Mouse (Mus musculus) layer of hippocampus, postnatal 14 days (tissue): Measurements from ENCODE around the gene Bcl2l12. TPM values are rescaled to one million over a fixed set of nuclear protein-coding genes. Genes with fewer than 3 reads are reported as not detected.
"Not testable (repeated sequence)": the region's sequence is repeated elsewhere in the genome, so short reads cannot be mapped to it uniquely, and the experiment has no call there.

ENCODE experiments used
- DNase-seq, 2 experiments: peaks; one replicate each; pipeline ENCODE4 v3.0.0; 2021 to 2022; ENCODE audit warnings: low spot score in 2 of 2, mixed read lengths in 1 of 2
- long read RNA-seq, 2 experiments: library from polyadenylated mRNA; stranded (forward); transcript quantifications; one replicate each; pipeline ENCODE4 v2.0.0; 2021
- total RNA-seq, 2 experiments: library from RNA; stranded (reverse); gene quantifications; 2 replicates each; pipeline ENCODE4 v1.2.3; 2021

The Bcl2l12 gene
- total RNA-seq, result 1 to 10 TPM; 2.0 to 3.9 TPM
- long read RNA-seq, experiment 1, partial matches to known transcripts, result 1 of 2 reads
- long read RNA-seq, experiment 1, other reads (novel, unspliced or antisense), result 0 of 2 reads
- long read RNA-seq, experiment 2, partial matches to known transcripts, result 1 of 2 reads
- long read RNA-seq, experiment 2, other reads (novel, unspliced or antisense), result 1 of 2 reads

GRCm38 (mm10) chr7:44998501-44998955 is at the start of gene Bcl2l12:
Gene Bcl2l12, minus strand, starts transcription at chr7:44998712.
- no peak for DNase-seq

- no peak for DNase-seq
Observed at GRCm38 (mm10) chr7:45047491-45047890, 49.0 kb upstream of the Bcl2l12 start.

GRCm38 (mm10) chr7:45046853-45047350 is 48.4 kb upstream of the Bcl2l12 start:
- DNase-seq, result no peak

- no peak for DNase-seq
Observed at GRCm38 (mm10) chr7:45045741-45046140, 47.2 kb upstream of the Bcl2l12 start.

- DNase-seq, result no peak
Observed at GRCm38 (mm10) chr7:45043307-45043706, 44.8 kb upstream of the Bcl2l12 start.

DNA sequence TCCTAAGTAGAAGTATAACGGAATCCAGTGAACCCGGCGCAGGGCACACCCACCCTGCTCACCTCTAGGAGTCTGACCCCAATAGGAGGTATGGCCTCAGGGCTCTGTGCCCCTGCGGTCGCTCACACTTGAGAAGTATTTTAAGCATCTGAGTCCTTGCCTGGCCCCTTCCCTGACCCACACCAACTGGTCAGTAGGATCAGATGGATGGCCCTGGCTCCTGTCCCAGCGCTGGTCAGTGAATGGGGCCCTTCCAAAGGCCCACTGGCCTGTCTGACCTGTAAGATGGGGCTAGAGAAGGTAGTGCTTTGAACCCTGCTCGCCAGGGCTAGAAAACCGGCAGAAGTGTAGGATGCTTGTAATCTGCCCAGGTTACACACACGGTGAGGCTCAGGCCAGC is 42.3 kb upstream of the Bcl2l12 start:
- DNase-seq, result no peak

GRCm38 (mm10) chr7:45038411-45038810 is 39.9 kb upstream of the Bcl2l12 start:
- DNase-seq, result no peak

- no peak for DNase-seq
Observed at GRCm38 (mm10) chr7:45037720-45038361, 39.3 kb upstream of the Bcl2l12 start.

DNA sequence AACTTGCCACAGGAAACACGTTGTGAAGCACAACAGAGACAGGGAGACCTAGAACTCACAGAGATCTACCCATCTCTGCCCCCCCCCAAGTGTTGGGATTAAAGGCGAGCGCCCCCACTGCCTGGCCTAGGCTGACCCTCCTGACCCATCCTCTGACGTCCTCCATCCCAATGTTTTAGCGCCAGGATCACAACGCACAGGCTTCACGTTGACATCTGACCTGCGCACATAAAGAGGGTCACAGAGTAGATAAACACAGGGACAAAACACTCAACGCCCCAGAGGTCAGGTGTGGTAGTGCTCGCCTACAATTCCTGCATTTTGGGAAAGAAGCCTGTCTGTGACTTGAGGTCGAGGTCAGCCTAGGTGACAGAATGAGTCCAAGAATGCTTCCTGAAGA is 38.2 kb upstream of the Bcl2l12 start:
- no peak for DNase-seq

GRCm38 (mm10) chr7:45035631-45036030 is 37.1 kb upstream of the Bcl2l12 start:
- no peak for DNase-seq

- no peak for DNase-seq
Observed at GRCm38 (mm10) chr7:45033722-45034359, 35.3 kb upstream of the Bcl2l12 start.

DNA sequence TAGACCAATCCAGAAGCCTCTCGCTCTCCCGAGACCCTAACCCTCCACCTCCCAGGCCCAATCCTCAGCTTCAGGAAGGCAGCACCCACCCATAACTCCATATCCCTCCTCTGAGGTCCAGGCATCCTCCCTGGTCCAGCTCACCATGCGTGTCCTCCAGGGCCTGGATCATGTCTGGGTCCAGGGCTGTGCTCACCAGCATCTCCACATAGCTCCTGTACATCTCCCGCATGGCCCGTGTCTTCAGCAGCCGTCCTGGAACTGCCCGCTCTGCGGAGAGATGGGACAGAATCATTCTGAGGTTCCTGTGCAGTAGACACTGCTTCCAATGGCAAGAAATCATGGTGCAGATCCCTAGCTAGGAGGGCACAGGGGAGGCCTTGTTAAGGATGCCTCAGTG is 32.3 kb upstream of the Bcl2l12 start:
- DNase-seq, result no peak

GRCm38 (mm10) chr7:45029995-45030394 is 31.5 kb upstream of the Bcl2l12 start:
- no peak for DNase-seq

DNA sequence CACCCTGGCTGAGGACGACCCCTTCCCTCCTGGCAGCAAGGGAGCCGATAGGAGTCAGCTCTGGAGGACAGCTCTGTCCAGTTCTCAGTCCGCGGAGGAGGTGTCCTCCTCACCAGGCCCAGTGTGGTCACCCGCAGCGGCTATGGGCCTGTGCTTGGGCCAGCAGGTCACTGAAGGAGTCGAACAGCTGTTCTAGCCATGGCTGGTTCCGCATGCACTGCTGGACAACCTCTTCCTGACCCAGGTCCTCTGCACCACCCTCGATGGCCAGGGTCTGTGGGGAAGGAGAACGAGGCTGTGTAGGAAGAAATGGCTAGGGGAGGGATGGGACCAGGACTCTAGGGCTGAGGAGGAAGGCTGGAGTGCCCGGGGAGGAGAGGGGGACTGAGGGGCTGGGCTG is 29.8 kb upstream of the Bcl2l12 start:
- DNase-seq, result no peak

DNA sequence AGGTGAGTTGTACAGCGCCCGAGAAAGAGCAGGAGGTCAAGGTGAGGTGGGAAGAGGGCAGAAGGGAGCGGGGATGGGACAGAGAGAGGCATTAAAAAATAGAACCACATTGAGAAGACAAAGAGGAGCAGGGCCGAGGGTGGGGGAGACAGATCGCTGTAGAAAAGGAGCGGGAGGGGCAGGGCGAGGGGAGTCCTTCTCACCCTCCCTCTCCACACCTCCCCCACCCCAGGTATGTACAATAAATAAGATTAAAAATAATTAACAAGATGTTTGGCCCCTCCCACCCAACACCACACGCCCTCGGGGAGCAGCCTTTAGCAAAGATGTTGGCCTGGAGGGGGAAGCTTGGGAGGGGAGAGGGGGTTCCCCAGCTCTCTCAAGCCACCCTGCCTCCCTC is 29.2 kb upstream of the Bcl2l12 start:
- DNase-seq, result no peak

GRCm38 (mm10) chr7:45026256-45026655 is 27.7 kb upstream of the Bcl2l12 start:
- DNase-seq, result no peak

- DNase-seq, result peak in 1 of 2 experiments; percentile 35
Observed at GRCm38 (mm10) chr7:45025601-45026220, 27.2 kb upstream of the Bcl2l12 start.

- no peak for DNase-seq
Observed at GRCm38 (mm10) chr7:45024281-45025248, 26.1 kb upstream of the Bcl2l12 start.

GRCm38 (mm10) chr7:45023711-45024110 is 25.2 kb upstream of the Bcl2l12 start:
- not testable (repeated sequence) for DNase-seq

GRCm38 (mm10) chr7:45020225-45020624 is 21.7 kb upstream of the Bcl2l12 start:
- no peak for DNase-seq
